Mouse (Mus musculus): Measurements from ENCODE around the gene Spon1. TPM values are rescaled to one million over a fixed set of nuclear protein-coding genes. Genes with fewer than 3 reads are reported as not detected.

The Spon1 gene
- polyA plus RNA-seq, 1 experiment from 2014 or later, result 72.9 TPM

DNA sequence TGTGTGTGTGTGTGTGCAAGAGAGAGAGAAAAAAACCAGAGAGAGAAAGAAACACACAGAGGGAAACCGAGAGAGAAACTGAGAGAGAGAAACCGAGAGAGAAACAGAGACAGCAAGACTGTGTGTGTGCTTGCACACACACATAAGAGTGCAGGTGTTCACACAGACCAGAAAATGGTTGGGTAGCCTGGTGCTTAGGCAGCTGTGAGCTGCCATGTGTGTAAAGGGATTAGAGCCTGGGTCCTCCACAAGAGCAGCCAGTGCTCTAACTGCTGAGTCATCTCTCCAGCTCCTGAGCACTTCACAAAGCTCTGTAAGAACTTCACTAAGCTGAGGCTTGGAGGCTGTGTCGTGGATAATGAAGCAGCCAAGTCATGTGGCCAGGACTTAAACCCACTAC is 80.8 kb downstream of the Spon1 start:
- H3K4me1 ChIP-seq, result peaks cover 26% of the 10 kb centered on the region
- H3K4me3 ChIP-seq, result no peak overlapping the region
- WGBS, result 45% methylated on average over 3 of the region's 3 CpGs
- H3K27ac ChIP-seq (replicated peaks), result no peak overlapping the region
- no peaks in the 10 kb centered on the region for H3K36me3 ChIP-seq
- H3K9me3 ChIP-seq, result no peaks in the 10 kb centered on the region
- no peak overlapping the region for H3K4me2 ChIP-seq
- ATAC-seq (ENCODE audit: extremely low read depth, insufficient number of reproducible peaks, low FRiP score, low TSS enrichment), result no peak
- H3K9ac ChIP-seq, result no peak overlapping the region
- H3K27me3 ChIP-seq (replicated peaks), result no peaks in the 10 kb centered on the region

DNA sequence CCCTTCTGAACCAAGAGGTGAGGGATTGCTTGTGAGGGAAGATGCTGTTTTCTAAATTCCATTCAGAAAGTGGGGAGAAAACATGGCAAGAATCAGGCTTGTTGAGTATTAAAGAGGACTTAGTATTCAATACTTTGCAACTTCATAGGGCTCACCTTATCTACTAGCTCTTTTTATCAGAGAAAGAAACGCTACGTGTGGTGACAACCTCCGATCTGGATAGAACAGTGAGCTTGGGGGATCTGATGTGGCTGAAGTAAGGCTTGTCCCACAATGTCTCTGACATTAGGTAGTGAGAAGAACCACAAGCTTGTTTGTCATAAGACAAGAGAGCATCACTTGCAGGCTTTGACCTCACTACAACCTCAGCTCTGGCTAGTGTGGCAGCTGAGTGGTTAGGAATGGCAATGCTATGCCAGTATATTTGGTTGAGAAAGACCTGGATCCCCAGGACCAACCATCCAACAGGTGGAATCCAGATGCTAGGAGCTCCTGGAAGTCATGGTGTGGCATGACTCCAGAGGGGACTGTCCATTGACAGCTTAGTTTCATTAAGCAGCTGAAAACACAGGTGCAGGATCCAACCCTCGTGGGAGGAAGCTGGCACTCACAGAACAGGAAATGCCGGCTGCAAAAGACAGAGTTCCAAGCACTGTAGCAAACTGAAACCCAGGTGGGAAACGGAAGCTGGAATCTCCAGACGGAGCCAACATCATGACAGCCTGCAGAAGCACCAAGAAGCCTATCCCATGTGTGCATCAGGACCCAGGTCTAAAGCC is 81.4 kb downstream of the Spon1 start:
- Histone ChIP-seq H3K9me3 (no peaks in the 10 kb centered on the region), H3K9ac (no peak overlapping the region), H3K4me1 (peaks cover 26% of the 10 kb centered on the region), H3K4me2 (no peak overlapping the region), H3K27me3 (replicated peaks) (no peaks in the 10 kb centered on the region), H3K27ac (replicated peaks) (no peak overlapping the region), H3K36me3 (no peaks in the 10 kb centered on the region), H3K4me3 (no peak overlapping the region)
- ATAC-seq (ENCODE audit: extremely low read depth, insufficient number of reproducible peaks, low FRiP score, low TSS enrichment), result no peak
- WGBS, result 67% methylated on average over 7 of the region's 7 CpGs

DNA sequence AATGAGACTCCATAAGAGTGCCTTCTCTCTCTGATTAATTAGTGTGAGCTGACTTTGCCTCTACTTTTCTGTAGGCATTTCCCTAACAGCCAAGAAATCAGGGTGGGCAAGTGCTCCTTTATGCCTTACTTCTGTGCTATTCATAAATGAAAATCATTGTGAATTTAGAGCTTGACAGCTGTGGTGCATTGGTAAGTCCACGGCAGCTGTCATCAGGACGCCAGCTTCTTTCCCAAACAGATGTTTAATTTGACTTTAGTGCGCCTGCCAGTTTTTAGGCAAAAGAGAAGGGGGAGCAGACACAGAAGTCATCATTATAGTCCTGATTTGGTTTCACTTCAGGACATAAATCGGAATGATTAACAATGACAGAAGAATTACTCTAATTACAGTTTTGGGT is 84.6 kb downstream of the Spon1 start:
- WGBS, result 71% methylated on average over 4 of the region's 4 CpGs
- H3K9me3 ChIP-seq, result no peaks in the 10 kb centered on the region
- no peak overlapping the region for H3K4me3 ChIP-seq
- H3K9ac ChIP-seq, result no peak overlapping the region
- H3K4me1 ChIP-seq, result peaks cover 26% of the 10 kb centered on the region
- no peaks in the 10 kb centered on the region for H3K36me3 ChIP-seq
- H3K27me3 ChIP-seq (replicated peaks), result no peaks in the 10 kb centered on the region
- no peak for ATAC-seq (ENCODE audit: extremely low read depth, insufficient number of reproducible peaks, low FRiP score, low TSS enrichment)
- no peak overlapping the region for H3K4me2 ChIP-seq
- H3K27ac ChIP-seq (replicated peaks), result no peak overlapping the region

DNA sequence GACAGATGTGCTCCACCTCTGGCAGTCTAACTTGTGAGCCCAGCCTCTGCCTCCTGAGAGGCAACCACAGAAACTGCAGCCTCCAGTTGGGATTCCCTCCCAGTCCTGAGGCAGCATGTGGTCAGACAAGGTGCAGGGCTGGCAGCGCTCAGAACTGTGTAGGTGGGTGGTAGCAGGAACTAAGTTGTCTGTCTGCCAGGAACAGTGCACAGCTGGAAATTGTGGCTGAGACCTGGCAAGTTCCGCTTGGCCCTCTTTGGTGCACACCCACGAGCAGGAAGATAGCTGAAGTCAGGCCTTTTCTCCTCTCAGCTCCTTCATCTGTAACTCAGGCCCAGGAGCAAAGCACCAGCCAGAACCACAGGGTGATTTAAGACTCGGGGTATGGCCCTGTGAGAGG is 89.6 kb downstream of the Spon1 start:
- Histone ChIP-seq H3K9me3 (no peaks in the 10 kb centered on the region), H3K9ac (no peak overlapping the region), H3K4me1 (peaks cover 7% of the 10 kb centered on the region), H3K4me2 (no peak overlapping the region), H3K4me3 (no peak overlapping the region), H3K27ac (replicated peaks) (no peak overlapping the region), H3K27me3 (replicated peaks) (no peaks in the 10 kb centered on the region), H3K36me3 (no peaks in the 10 kb centered on the region)
- 70% methylated on average over 4 of the region's 4 CpGs for WGBS
- ATAC-seq (ENCODE audit: extremely low read depth, insufficient number of reproducible peaks, low FRiP score, low TSS enrichment), result no peak

DNA sequence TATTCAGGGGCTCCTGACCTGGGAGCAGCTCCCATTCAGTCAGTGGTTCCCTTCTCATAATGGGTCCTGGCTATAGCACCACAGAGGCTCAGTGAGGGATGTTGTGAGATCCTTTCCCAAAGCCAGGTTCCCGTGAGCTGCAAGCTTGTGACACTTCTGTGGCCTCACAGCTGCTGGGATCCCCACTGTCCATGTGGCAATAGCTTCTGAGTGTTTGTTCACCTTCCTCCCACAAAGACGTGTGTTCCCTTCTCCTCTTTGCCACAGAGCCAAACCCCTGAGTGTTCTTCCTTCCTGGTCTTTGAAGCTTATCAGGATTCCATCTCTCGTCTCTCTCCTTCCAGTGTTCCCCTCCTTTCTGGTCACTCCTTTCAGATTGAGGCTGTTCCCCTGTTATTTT is 90.3 kb downstream of the Spon1 start:
- H3K4me1 ChIP-seq, result peaks cover 7% of the 10 kb centered on the region
- 47% methylated on average over 3 of the region's 3 CpGs for WGBS
- no peak for ATAC-seq (ENCODE audit: extremely low read depth, insufficient number of reproducible peaks, low FRiP score, low TSS enrichment)

DNA sequence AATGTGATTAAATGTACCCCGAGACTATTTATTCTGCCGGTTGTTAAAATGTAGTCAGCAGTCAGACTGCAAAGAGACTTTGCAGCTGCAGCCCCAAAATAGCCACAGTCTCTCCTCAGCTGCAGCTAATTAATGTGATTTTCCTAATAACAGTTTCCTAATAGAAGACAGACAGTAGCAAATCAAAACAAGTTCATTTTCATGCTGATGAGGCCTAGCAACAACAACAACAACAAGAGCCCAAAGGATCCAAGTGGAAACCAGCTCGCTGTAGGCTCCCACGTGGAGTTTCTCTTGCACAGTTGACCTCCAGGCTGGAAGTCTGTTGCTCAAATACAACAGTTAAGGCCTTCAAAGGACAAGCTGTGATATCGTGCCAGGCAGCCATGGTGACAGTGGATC is 93.7 kb downstream of the Spon1 start:
- Histone ChIP-seq H3K9me3 (no peaks in the 10 kb centered on the region), H3K27me3 (replicated peaks) (no peaks in the 10 kb centered on the region), H3K9ac (no peak overlapping the region), H3K36me3 (no peaks in the 10 kb centered on the region), H3K4me2 (no peak overlapping the region), H3K27ac (replicated peaks) (no peak overlapping the region), H3K4me3 (no peak overlapping the region), H3K4me1 (peaks cover 4% of the 10 kb centered on the region; the same call in 1 of the 2 replicates)
- ATAC-seq (ENCODE audit: extremely low read depth, insufficient number of reproducible peaks, low FRiP score, low TSS enrichment), result no peak
- WGBS, result 69% methylated on average over 5 of the region's 5 CpGs

More for the DNA sequence above, 90.3 kb downstream of the Spon1 start:
- no peaks in the 10 kb centered on the region for H3K9me3 ChIP-seq
- H3K27me3 ChIP-seq (replicated peaks), result no peaks in the 10 kb centered on the region
- H3K9ac ChIP-seq, result no peak overlapping the region
- no peak overlapping the region for H3K4me2 ChIP-seq
- no peaks in the 10 kb centered on the region for H3K36me3 ChIP-seq
- no peak overlapping the region for H3K4me3 ChIP-seq
- no peak overlapping the region for H3K27ac ChIP-seq (replicated peaks)

DNA sequence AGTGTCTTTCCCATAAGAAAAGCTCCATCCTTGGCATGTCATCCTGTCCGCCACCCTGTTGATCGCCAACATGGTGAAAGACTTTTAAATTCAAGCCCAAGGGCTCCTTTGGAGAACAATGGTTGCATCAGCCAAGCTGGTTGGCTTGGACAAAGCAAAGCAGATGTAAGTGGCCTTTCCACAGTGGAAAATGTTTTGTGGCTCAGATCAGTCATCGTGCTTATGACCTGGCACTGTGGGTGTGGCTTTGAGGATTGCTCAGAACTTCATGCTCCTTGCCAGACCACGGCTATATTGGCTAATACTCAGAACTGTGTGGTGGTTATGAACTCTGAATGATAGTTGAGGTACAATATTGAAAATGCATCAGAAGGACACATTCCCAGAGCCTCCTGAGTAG is 96.2 kb downstream of the Spon1 start:
- Histone ChIP-seq H3K4me3 (no peak overlapping the region), H3K27me3 (replicated peaks) (no peaks in the 10 kb centered on the region), H3K9me3 (no peaks in the 10 kb centered on the region), H3K4me1 (no peaks in the 10 kb centered on the region), H3K36me3 (no peaks in the 10 kb centered on the region), H3K4me2 (no peak overlapping the region), H3K9ac (no peak overlapping the region), H3K27ac (replicated peaks) (no peak overlapping the region)
- WGBS, result 88% methylated on average over 4 of the region's 4 CpGs
- no peak for ATAC-seq (ENCODE audit: extremely low read depth, insufficient number of reproducible peaks, low FRiP score, low TSS enrichment)

DNA sequence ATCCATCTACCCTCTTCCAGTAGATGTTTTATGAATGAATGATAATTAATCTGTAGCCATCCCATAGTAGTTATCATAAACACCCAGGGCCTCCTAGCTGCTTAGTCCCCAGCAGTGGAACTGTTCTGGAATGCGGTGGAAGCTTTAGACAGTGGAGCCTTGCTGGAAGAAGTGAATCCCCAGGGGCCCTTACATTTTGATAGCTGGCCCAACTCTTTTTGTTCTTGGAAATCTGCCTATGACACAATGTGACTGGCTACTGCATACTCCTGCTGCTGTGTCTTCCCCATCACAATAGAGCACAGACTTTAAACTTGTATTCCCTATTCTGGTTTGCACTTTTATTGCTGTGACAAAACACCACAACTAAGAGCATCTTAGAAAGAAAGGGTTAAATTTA is 107.0 kb downstream of the Spon1 start:
- ATAC-seq (ENCODE audit: extremely low read depth, insufficient number of reproducible peaks, low FRiP score, low TSS enrichment), result no peak
- Histone ChIP-seq H3K4me3 (no peak overlapping the region), H3K9ac (no peak overlapping the region), H3K27ac (replicated peaks) (no peak overlapping the region), H3K27me3 (replicated peaks) (no peaks in the 10 kb centered on the region), H3K4me1 (0 out of 2 replicates have a peak, but pooled peaks cover 7% of the 10 kb centered on the region), H3K9me3 (no peaks in the 10 kb centered on the region), H3K36me3 (no peaks in the 10 kb centered on the region), H3K4me2 (no peak overlapping the region)
- 68% methylated on average over 1 of the region's 1 CpGs for WGBS

DNA sequence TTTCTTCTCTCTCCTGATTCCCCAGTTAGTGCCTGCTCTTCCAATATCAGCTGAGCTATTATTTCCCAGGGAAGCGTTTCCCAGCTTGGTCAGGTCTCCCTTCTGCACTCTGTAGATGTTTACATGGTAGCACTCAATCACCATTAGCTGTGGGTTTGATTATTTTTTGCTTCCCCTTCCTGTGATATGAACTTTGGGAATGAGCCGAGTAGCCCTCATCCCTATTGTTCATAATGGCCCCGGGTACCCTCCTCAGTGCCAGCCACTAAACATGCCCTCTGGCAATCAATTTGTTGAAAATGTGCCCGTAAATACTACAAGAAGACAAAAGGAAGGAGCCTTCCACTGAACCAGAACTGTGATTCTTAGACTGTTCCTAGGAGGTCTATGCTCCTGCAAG is 111.7 kb downstream of the Spon1 start:
- H3K9me3 ChIP-seq, result no peaks in the 10 kb centered on the region
- H3K4me2 ChIP-seq, result no peak overlapping the region
- 0 out of 2 replicates have a peak, but pooled peaks cover 3% of the 10 kb centered on the region for H3K36me3 ChIP-seq
- no peaks in the 10 kb centered on the region for H3K27me3 ChIP-seq (replicated peaks)
- H3K27ac ChIP-seq (replicated peaks), result no peak overlapping the region
- ATAC-seq (ENCODE audit: extremely low read depth, insufficient number of reproducible peaks, low FRiP score, low TSS enrichment), result no peak
- H3K4me3 ChIP-seq, result no peak overlapping the region
- peaks cover 17% of the 10 kb centered on the region for H3K4me1 ChIP-seq
- no peak overlapping the region for H3K9ac ChIP-seq
- 76% methylated on average over 4 of the region's 4 CpGs for WGBS

DNA sequence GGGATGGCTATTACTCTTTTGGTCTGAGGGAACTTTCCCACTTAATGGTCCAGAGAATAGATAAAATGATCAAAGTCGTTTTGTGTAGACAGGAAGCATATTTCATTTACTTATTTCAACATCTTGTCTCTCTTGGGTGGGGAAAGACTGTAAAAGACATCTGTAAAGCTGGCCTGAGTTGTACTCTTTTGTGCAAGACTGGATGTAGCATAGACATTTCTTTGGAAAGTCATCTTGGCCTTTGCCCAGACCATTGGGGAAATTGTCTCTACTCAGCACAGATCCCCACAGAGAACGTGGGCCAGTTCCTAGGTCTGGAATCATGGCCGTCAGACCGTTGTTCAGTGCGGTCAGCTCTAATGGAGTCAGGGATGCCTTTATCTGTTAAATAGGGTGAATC is 112.1 kb downstream of the Spon1 start:
- Histone ChIP-seq H3K9ac (no peak overlapping the region), H3K36me3 (0 out of 2 replicates have a peak, but pooled peaks cover 3% of the 10 kb centered on the region), H3K4me3 (no peak overlapping the region), H3K9me3 (no peaks in the 10 kb centered on the region), H3K4me1 (peaks cover 15% of the 10 kb centered on the region), H3K27ac (replicated peaks) (no peak overlapping the region), H3K4me2 (no peak overlapping the region), H3K27me3 (replicated peaks) (no peaks in the 10 kb centered on the region)
- WGBS, result 86% methylated on average over 5 of the region's 5 CpGs
- no peak for ATAC-seq (ENCODE audit: extremely low read depth, insufficient number of reproducible peaks, low FRiP score, low TSS enrichment)

DNA sequence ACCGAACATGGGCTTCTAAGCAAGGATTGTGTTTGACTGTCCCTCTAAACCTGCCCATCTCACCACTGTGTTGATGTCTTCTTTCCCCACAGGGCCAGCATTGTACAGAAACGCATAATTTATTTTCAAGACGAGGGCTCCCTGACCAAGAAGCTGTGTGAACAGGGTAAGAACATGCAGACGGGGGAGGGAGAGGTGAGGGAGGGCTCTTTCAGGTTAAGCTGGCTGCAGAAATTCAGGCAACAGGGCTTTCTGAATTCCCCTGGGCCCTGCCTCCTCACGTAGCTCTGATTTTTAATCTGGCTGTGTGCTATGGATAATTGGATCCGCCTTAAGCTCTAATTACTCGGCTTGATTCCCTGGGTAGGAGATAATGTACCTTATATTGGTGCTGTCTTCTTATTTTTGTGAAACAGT is 113.3 kb downstream of the Spon1 start:
- Histone ChIP-seq H3K4me2 (no peak overlapping the region), H3K27me3 (replicated peaks) (no peaks in the 10 kb centered on the region), H3K36me3 (0 out of 2 replicates have a peak, but pooled peaks cover 3% of the 10 kb centered on the region), H3K4me1 (peaks cover 10% of the 10 kb centered on the region), H3K27ac (replicated peaks) (no peak overlapping the region), H3K9ac (no peak overlapping the region), H3K4me3 (no peak overlapping the region), H3K9me3 (no peaks in the 10 kb centered on the region)
- no peak for ATAC-seq (ENCODE audit: extremely low read depth, insufficient number of reproducible peaks, low FRiP score, low TSS enrichment)
- 72% methylated on average over 7 of the region's 7 CpGs for WGBS

DNA sequence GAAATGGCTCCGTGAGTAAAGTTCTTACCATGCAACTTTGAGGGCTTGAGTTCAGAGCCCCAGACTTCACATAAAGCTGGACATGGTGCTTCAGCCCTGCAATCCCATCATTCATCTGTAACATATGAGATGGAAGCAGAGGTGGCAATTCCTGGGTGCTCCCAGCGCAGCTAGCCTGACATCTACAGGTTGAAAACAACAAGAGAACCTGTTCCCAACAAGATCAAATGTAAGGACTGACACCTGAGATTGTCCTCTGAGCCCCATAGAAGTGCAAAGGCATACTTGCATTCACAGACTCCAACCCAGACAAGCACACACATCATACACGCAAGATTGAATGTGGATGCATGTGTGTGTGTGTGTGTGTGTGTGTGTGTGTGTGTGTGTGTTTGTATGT is 114.2 kb downstream of the Spon1 start:
- Histone ChIP-seq H3K9me3 (no peaks in the 10 kb centered on the region), H3K9ac (no peak overlapping the region), H3K27me3 (replicated peaks) (no peaks in the 10 kb centered on the region), H3K4me3 (no peak overlapping the region), H3K4me2 (no peak overlapping the region), H3K36me3 (0 out of 2 replicates have a peak, but pooled peaks cover 3% of the 10 kb centered on the region), H3K27ac (replicated peaks) (no peak overlapping the region), H3K4me1 (peaks cover 10% of the 10 kb centered on the region)
- ATAC-seq (ENCODE audit: extremely low read depth, insufficient number of reproducible peaks, low FRiP score, low TSS enrichment), result no peak
- WGBS, result 87% methylated on average over 3 of the region's 3 CpGs
